Mouse (Mus musculus) forebrain, embryonic 12.5 days (tissue): Measurements from ENCODE around the gene Gabrr3. TPM values are rescaled to one million over a fixed set of nuclear protein-coding genes. Genes with fewer than 3 reads are reported as not detected.

ENCODE experiments used
- ATAC-seq: fragments of 200-750 bp; cut with Nextera tagmentation; 2 replicates; pipeline ENCODE4 v1.8.0; 2017; ENCODE audit warnings: moderate TSS enrichment; ENCODE audit not compliant: low FRiP score
- H3K27ac ChIP-seq: fragments of 300-500 bp; sonication (generic); 2 replicates; pipeline ENCODE4 v1.5.1; 2016; ENCODE audit warnings: mild to moderate bottlenecking
- H3K27me3 ChIP-seq: fragments of 300-500 bp; sonication (generic); 2 replicates; pipeline ENCODE4 v1.6.1; 2016; ENCODE audit warnings: mild to moderate bottlenecking
- H3K36me3 ChIP-seq: fragments of 300-500 bp; sonication (generic); replicated peaks from 2 replicates; pipeline ENCODE4 v1.6.1; 2016; ENCODE audit warnings: mild to moderate bottlenecking
- H3K4me1 ChIP-seq: fragments of 300-500 bp; sonication (generic); 2 replicates; pipeline ENCODE4 v1.6.1; 2016
- H3K4me2 ChIP-seq: fragments of 300-500 bp; sonication (generic); 2 replicates; pipeline ENCODE4 v1.6.1; 2016; ENCODE audit warnings: mild to moderate bottlenecking, moderate library complexity
- H3K4me3 ChIP-seq: fragments of 300-500 bp; sonication (generic); replicated peaks from 2 replicates; pipeline ENCODE4 v1.5.1; 2016; ENCODE audit warnings: mild to moderate bottlenecking
- H3K9ac ChIP-seq: fragments of 300-500 bp; sonication (generic); 2 replicates; pipeline ENCODE4 v1.6.1; 2016; ENCODE audit warnings: mild to moderate bottlenecking
- H3K9me3 ChIP-seq: fragments of 300-500 bp; sonication (generic); 2 replicates; pipeline ENCODE4 v1.6.1; 2016
- WGBS: fragments of 180-500 bp; shearing (Covaris S2); methylation state at CpG from one replicate; pipeline ENCODE4 v1.1.7; 2016; 5-methylcytosine and 5-hydroxymethylcytosine counted together
- polyA plus RNA-seq: library from polyadenylated mRNA; unstranded; fragments of >200 nt; fragmentation: Nextera tagmentation; extraction: Ambion mirVana; gene quantifications from 2 replicates; pipeline ENCODE4 v1.2.1, GENCODE M21; 2016

Gene Gabrr3
- 0.04 TPM in 1 of 2 replicates, not detected in the other for polyA plus RNA-seq

DNA sequence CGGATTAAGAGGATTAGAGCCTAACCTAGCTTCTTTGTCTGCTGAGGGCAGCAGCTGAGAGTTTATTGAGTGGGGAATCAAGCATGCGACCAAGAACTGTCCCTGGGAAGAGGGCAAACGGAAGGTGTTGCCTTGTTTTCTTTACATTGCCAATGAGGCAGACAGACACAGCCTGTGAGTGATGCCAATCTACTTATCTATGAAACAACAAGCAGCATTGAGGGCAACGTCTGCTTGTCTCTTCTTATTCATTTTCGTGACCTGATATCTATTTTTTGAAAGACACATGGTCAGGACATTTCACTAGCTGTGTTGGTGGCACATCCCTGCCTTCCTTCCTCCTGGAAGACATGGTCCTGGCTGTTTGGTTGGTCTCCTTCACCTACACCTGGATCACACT lies at the start of gene Gabrr3:
Gabrr3 (plus strand) TSS at position 301 of the 400 bp plus-strand sequence.
- H3K27me3 ChIP-seq: no peaks in the 10 kb centered on the region
- H3K9me3 ChIP-seq: no peaks in the 10 kb centered on the region
- H3K4me1 ChIP-seq: no peaks in the 10 kb centered on the region
- H3K36me3 ChIP-seq: no peaks in the 10 kb centered on the region
- H3K4me2 ChIP-seq: no peak within 1 kb of the TSS
- WGBS: 50% methylated on average over 5 of the region's 5 CpGs
- ATAC-seq: no peak
- no peak within 1 kb of the TSS for H3K9ac ChIP-seq
- H3K27ac ChIP-seq: no peak within 1 kb of the TSS
- H3K4me3 ChIP-seq: no peak within 1 kb of the TSS

DNA sequence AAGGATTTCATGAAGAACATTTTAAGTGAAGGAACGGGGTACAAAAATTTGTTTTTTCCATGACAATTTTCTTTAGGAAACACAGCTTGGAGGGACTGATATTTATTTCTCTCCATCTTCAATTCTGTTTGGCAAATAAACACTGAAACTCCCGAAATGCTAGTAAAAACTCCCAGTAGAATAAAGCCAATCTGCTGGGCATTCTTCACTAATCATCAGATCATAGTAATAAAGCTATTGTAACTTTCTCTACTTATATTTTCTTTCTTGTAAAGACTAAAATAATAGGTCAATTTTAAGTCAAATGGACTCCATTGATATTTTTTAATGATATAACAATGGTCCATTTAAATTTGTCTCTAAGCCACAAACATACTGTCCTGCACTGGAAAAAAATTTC lies 43.2 kb upstream of the Gabrr3 start, which contains the start of gene Olfr209:
Olfr209 (minus strand) TSS at position 101 of the 400 bp plus-strand sequence.
- no peak for ATAC-seq
- H3K9me3 ChIP-seq: no peaks in the 10 kb centered on the region
- no peak within 1 kb of the TSS for H3K9ac ChIP-seq
- H3K36me3 ChIP-seq: no peaks in the 10 kb centered on the region
- H3K4me3 ChIP-seq: no peak within 1 kb of the TSS
- H3K27me3 ChIP-seq: no peaks in the 10 kb centered on the region
- H3K27ac ChIP-seq: no peak within 1 kb of the TSS
- no peak within 1 kb of the TSS for H3K4me2 ChIP-seq
- WGBS: 85% methylated on average over 2 of the region's 2 CpGs
- no peaks in the 10 kb centered on the region for H3K4me1 ChIP-seq

DNA sequence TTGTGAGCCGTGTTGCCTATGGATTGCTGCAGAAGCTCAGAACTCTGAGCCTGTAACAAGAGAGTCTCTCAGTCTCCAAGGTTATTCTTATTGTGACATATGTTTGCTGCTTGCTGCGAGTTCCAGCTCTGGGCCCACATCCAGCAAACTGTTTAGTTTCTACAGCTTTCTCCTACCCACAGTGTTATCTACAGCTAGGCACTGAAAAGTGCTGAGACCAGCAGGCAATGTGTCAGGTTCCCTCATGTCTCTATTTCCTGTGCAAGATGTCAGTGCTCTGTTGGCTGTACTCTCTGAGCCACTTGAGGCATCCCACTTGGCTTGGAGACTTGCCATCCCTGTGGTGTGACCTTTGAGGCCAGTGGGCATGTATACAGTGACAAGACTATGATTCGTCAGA lies 13.8 kb upstream of the Gabrr3 start:
- Histone ChIP-seq H3K4me3 (no peak overlapping the region), H3K4me1 (no peaks in the 10 kb centered on the region), H3K27ac (no peak overlapping the region), H3K9ac (no peak overlapping the region), H3K4me2 (no peak overlapping the region), H3K27me3 (no peaks in the 10 kb centered on the region), H3K36me3 (no peaks in the 10 kb centered on the region), H3K9me3 (no peaks in the 10 kb centered on the region)
- WGBS: 78% methylated on average over 3 of the region's 3 CpGs
- ATAC-seq: no peak

DNA sequence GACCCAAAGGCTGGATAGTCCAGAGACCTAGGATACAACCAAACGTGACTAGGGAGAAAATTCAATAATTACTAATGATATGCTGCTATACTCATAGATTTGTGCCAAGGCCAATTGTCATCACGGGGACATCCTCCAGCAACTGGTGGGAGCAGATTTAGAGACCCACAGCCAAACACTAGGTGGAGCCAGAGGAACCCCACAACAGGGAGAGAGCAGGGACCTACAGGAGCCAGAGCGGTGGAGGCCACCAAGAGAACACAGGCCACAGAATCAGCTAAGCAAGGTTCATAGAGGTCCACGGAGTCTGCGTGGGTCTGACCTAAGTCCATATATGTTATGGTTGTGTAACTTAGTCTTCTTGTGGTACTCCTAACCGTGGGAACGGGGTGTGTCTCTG lies 6.0 kb upstream of the Gabrr3 start:
- H3K27ac ChIP-seq: no peak overlapping the region
- H3K4me2 ChIP-seq: no peak overlapping the region
- WGBS: 73% methylated on average over 7 of the region's 7 CpGs
- H3K9ac ChIP-seq: no peak overlapping the region
- H3K9me3 ChIP-seq: no peaks in the 10 kb centered on the region
- no peaks in the 10 kb centered on the region for H3K4me1 ChIP-seq
- no peaks in the 10 kb centered on the region for H3K36me3 ChIP-seq
- no peaks in the 10 kb centered on the region for H3K27me3 ChIP-seq
- no peak for ATAC-seq
- no peak overlapping the region for H3K4me3 ChIP-seq

DNA sequence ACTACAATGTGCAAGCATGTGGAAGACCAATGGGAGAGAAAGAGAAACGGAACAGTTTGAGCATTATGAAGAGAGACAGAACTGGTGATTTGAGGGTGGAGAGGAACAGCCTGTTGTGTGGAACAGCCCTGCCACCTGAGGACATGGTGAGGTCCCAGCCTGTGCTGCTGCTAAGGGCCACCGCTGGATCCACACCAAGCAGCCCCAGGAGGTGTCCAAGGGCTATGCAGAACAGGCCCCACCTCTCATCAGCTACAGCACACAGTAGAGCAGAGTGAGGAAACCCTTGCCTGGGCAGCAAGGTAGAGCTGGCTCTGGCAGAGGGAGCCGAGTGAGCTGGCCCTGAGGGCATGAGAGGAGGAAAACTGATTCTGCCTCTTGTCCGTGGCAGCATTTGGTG lies 5.1 kb upstream of the Gabrr3 start:
- Histone ChIP-seq H3K27ac (no peak overlapping the region), H3K9me3 (no peaks in the 10 kb centered on the region), H3K4me3 (no peak overlapping the region), H3K4me1 (no peaks in the 10 kb centered on the region), H3K27me3 (no peaks in the 10 kb centered on the region), H3K36me3 (no peaks in the 10 kb centered on the region), H3K4me2 (no peak overlapping the region), H3K9ac (no peak overlapping the region)
- WGBS: 78% methylated on average over 4 of the region's 4 CpGs
- no peak for ATAC-seq

DNA sequence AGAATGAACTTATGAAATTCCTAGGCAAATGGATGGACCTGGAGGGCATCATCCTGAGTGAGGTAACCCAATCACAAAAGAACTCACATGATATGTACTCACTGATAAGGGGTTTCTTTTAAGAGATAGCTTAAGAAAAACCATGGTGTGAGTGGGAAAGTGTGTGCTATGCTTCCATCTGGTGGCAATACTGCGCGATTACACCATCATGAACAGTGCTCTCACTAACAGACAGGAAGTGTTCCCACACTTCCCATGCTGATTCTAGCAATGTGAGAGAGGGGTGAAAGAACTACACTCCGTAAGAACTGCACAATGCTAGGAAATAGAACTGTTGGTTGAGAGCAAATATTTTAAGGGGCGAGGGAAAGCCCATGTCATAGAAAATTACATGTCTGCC lies 3.4 kb upstream of the Gabrr3 start:
- Histone ChIP-seq H3K4me1 (no peaks in the 10 kb centered on the region), H3K4me2 (no peak overlapping the region), H3K9ac (no peak overlapping the region), H3K36me3 (no peaks in the 10 kb centered on the region), H3K9me3 (no peaks in the 10 kb centered on the region), H3K27ac (no peak overlapping the region), H3K4me3 (no peak overlapping the region), H3K27me3 (no peaks in the 10 kb centered on the region)
- 18% methylated on average over 4 of the region's 4 CpGs for WGBS
- ATAC-seq: peak; percentile 83; the same call in 1 of the 2 replicates

DNA sequence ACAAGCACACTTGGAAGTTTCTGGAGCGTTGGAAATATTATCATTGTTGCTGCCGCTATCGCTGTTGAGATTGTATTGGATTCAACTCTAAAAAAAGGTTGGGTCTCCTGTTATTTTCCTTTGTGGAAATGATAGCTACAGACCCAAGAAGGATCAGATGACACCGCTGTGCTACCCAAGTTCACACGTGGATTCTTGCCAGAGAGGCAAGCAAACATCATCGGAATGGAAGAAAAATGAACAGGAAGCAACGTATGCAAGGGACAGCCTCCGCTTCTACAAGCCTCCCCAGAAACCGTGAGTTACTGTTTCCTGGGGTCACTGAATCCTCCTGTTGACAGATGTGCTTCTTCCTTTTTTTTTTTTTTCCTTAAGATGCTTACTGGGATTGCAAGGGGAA lies 2.3 kb upstream of the Gabrr3 start:
- no peaks in the 10 kb centered on the region for H3K4me1 ChIP-seq
- 82% methylated on average over 9 of the region's 9 CpGs for WGBS
- no peak overlapping the region for H3K27ac ChIP-seq
- no peaks in the 10 kb centered on the region for H3K36me3 ChIP-seq
- H3K9me3 ChIP-seq: no peaks in the 10 kb centered on the region
- no peak overlapping the region for H3K4me3 ChIP-seq
- H3K9ac ChIP-seq: no peak overlapping the region
- H3K27me3 ChIP-seq: no peaks in the 10 kb centered on the region
- no peak for ATAC-seq
- H3K4me2 ChIP-seq: no peak overlapping the region

DNA sequence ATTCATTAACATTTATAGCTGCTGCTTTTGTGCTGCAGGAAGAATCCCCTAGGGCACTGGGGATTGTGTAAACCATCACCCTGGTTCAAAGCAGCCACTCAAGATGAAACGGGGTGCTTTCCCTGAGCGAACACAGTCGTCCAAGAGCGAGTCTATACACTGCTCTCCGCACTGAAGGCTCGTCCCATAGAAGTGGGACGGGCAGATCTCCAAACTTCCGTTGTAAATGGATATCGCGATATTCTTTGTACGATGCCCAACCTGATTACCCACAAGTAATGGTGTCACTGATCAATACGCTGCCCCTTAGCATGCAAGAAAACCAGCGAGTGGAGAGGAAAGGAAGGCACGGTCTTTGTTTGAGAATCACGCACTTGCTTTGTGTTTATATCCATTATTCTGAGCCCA lies 2.2 kb downstream of the Gabrr3 start:
- no peaks in the 10 kb centered on the region for H3K27me3 ChIP-seq
- no peaks in the 10 kb centered on the region for H3K4me1 ChIP-seq
- H3K4me3 ChIP-seq: no peak overlapping the region
- H3K9me3 ChIP-seq: no peaks in the 10 kb centered on the region
- 58% methylated on average over 15 of the region's 15 CpGs for WGBS
- ATAC-seq: peak; percentile 63
- H3K9ac ChIP-seq: no peak overlapping the region
- H3K4me2 ChIP-seq: no peak overlapping the region
- no peaks in the 10 kb centered on the region for H3K36me3 ChIP-seq
- no peak overlapping the region for H3K27ac ChIP-seq

DNA sequence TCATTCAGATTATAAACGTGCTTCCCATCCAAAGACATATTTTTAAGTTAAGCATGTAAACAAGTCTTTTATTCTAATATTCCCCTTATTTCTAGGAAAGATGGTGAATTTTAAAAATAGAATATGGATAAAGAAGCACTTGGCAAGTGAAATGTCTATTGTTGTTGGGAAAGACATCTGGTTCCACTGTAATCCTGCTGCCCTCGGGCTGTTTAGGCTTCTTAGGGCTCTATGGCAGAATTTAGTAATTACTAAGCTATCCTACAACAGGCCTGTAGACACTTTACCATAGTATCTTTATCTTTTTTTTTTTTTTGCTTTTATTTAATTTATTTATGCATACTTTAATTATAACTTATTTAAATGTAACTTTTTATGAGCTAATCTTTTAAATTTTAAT lies 2.7 kb downstream of the Gabrr3 start:
- H3K9me3 ChIP-seq: no peaks in the 10 kb centered on the region
- no peak overlapping the region for H3K4me2 ChIP-seq
- H3K4me1 ChIP-seq: no peaks in the 10 kb centered on the region
- 67% methylated on average over 2 of the region's 2 CpGs for WGBS
- H3K27me3 ChIP-seq: no peaks in the 10 kb centered on the region
- no peaks in the 10 kb centered on the region for H3K36me3 ChIP-seq
- H3K4me3 ChIP-seq: no peak overlapping the region
- ATAC-seq: no peak
- H3K27ac ChIP-seq: no peak overlapping the region
- H3K9ac ChIP-seq: no peak overlapping the region

DNA sequence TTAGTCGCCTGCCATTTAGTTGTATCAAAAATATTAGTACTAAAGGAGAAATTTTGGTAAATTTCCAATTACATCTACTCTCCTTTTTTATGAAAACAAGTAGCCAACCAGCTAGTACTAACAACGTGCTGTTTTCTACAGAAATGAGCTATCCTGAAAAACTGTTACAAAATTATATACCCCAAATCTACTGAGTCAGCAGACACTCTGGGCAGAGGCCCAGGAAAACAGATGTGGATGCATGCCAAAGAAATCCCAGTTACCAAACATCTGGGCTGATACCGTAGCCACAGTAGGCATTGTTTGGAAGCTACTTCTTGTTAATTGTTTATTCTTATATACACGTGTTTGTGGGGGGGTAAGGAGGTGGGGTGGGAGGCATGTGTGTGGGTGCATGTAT lies 6.3 kb downstream of the Gabrr3 start:
- 76% methylated on average over 4 of the region's 4 CpGs for WGBS
- Histone ChIP-seq H3K27ac (no peak overlapping the region), H3K9ac (no peak overlapping the region), H3K27me3 (no peaks in the 10 kb centered on the region), H3K36me3 (no peaks in the 10 kb centered on the region), H3K4me3 (no peak overlapping the region), H3K4me1 (no peaks in the 10 kb centered on the region), H3K9me3 (no peaks in the 10 kb centered on the region), H3K4me2 (no peak overlapping the region)
- no peak for ATAC-seq

DNA sequence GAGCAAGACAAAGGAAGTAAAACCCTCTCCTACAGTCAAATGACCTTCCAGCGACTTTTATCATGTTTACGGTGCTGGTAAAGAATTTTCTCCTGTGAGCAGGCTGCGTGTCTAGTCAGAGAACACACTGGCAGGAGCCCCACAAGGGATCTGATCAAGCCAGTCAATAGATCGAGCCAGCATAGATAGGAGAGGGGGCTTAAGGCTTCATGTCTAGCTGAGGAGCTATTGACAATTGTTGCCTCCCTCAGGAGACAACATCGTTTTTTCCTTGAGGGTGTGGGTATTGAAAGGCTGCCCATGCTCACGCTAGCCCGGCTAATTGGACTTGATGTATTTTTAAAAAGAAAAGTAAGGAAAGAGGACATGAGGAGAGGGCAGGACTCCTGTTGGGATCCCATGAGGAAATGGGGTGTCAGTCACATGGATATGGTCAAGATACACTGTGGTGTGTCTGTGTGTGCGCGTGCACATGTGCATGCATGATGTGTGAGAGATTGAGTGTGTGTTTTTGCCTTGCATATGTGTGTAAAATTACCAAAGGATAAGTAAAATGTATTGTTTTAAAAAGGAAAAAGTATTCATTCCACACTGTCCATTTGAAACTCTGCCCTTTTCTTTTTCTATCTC lies 13.2 kb downstream of the Gabrr3 start:
- Histone ChIP-seq H3K9me3 (no peaks in the 10 kb centered on the region), H3K4me3 (no peak overlapping the region), H3K9ac (no peak overlapping the region), H3K27me3 (no peaks in the 10 kb centered on the region), H3K27ac (no peak overlapping the region), H3K4me2 (no peak overlapping the region), H3K36me3 (no peaks in the 10 kb centered on the region), H3K4me1 (peaks cover 2% of the 10 kb centered on the region; the same call in 1 of the 2 replicates)
- ATAC-seq: 0 out of 2 replicates have a peak, but pooled peaks have one; percentile 44
- 66% methylated on average over 9 of the region's 9 CpGs for WGBS

DNA sequence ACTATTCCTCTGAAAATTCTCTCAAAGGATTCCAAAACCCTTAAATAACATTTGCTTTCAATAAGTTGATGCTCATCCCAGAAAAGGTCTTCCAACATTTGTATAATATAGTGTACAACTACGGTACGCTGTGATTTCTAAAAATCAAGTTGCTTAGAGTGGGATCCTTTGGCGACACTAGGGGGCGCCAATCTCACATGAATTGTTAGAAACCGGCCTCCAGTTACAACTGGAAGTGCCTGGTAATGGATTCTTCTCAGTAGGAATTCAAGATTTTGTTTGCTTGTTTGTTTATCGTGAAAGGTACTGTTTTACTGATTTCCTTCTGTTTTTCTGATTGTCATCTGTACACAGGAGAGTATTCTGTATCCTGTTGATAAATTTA lies 13.7 kb downstream of the Gabrr3 start:
- WGBS: 13% methylated on average over 6 of the region's 6 CpGs

DNA sequence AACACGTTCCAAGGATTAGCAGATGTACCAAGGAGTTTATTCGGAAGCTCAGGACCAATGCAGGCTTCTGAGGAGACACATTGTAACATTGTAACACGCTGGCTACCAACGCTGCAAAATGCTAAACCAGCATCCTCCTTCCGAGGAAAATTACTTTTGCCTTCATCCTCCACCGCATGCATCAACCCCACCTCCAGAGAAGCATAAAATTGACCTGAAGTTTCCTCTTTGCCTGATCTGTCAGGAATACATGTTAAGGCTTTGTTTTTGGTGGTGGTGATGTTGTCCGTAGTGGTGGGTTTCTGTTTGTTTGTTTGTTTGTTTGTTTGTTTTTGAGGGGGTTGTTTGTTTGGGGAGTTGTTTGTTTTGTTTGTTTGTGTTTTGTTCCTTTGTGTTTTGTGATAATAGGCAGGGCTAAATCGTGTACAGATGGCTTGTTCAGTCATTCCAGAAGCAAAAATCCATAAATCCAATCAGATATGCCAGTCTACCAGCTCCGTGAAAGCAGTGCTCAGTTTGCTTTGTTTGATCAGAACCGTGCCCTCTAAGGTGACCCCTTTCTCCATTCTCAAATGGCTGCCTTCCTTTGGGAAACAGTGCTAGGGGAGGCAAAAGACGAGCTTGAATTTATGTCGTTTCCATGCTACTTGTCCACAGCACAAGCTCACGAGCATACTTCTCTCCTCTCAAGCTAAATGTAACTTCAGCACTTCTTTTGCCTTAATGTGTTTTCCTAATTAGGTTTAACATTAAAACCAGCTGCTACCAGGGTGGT lies 14.6 kb downstream of the Gabrr3 start:
- Histone ChIP-seq H3K4me3 (no peak overlapping the region), H3K4me2 (no peak overlapping the region), H3K9me3 (no peaks in the 10 kb centered on the region), H3K27me3 (no peaks in the 10 kb centered on the region), H3K27ac (no peak overlapping the region), H3K9ac (no peak overlapping the region), H3K4me1 (peaks cover 2% of the 10 kb centered on the region; the same call in 1 of the 2 replicates), H3K36me3 (no peaks in the 10 kb centered on the region)
- 64% methylated on average over 13 of the region's 13 CpGs for WGBS
- 0 out of 2 replicates have a peak, but pooled peaks have one; percentile 25 for ATAC-seq

More for the DNA sequence above, 13.7 kb downstream of the Gabrr3 start:
- H3K27me3 ChIP-seq: no peaks in the 10 kb centered on the region
- H3K27ac ChIP-seq: no peak overlapping the region
- H3K9ac ChIP-seq: no peak overlapping the region
- H3K4me2 ChIP-seq: no peak overlapping the region
- no peaks in the 10 kb centered on the region for H3K36me3 ChIP-seq
- H3K4me1 ChIP-seq: peaks cover 2% of the 10 kb centered on the region; the same call in 1 of the 2 replicates
- ATAC-seq: peak; percentile 80
- H3K9me3 ChIP-seq: no peaks in the 10 kb centered on the region
- H3K4me3 ChIP-seq: no peak overlapping the region
